Mouse (Mus musculus) midbrain, embryonic 14.5 days (tissue): ENCODE results near the gene Eef1g. TPM values are rescaled to one million over a fixed set of nuclear protein-coding genes. Genes with fewer than 3 reads are reported as not detected.
"Not testable (repeated sequence)": the region's sequence is repeated elsewhere in the genome, so short reads cannot be mapped to it uniquely, and the experiment has no call there.

Experiments
- ATAC-seq: fragments of 200-750 bp; cut with Nextera tagmentation; 2 replicates; pipeline ENCODE4 v1.8.0; 2017; ENCODE audit warnings: moderate number of reproducible peaks, moderate library complexity; ENCODE audit not compliant: low FRiP score, low TSS enrichment
- DNase-seq: peaks from one replicate; pipeline ENCODE4 v3.0.0-alpha.2; 2015
- H3K27ac ChIP-seq: fragments of 300-500 bp; sonication (generic); replicated peaks from 2 replicates; pipeline ENCODE4 v1.5.1; 2014; ENCODE audit warnings: mild to moderate bottlenecking, low read depth, low read length, moderate library complexity
- H3K27me3 ChIP-seq: fragments of 300-500 bp; sonication (generic); 2 replicates; pipeline ENCODE4 v1.6.1; 2014; ENCODE audit warnings: low read length, control low read depth, mixed read lengths; ENCODE audit not compliant: control insufficient read depth, insufficient read depth
- H3K36me3 ChIP-seq: fragments of 300-500 bp; sonication (generic); 2 replicates; pipeline ENCODE4 v1.6.1; 2014; ENCODE audit warnings: low read length, control low read depth; ENCODE audit not compliant: control insufficient read depth, insufficient read depth
- H3K4me1 ChIP-seq: fragments of 300-500 bp; sonication (generic); 2 replicates; pipeline ENCODE4 v1.6.1; 2014; ENCODE audit warnings: mild to moderate bottlenecking, antibody characterized with exemption, low read length, control low read depth; ENCODE audit not compliant: control insufficient read depth, insufficient read depth
- H3K4me2 ChIP-seq: fragments of 300-500 bp; sonication (generic); 2 replicates; pipeline ENCODE4 v1.6.1; 2014; ENCODE audit warnings: mild to moderate bottlenecking, low read length, moderate library complexity
- H3K4me3 ChIP-seq: fragments of 300-500 bp; sonication (generic); replicated peaks from 2 replicates; pipeline ENCODE4 v1.5.1; 2014; ENCODE audit warnings: low read depth, low read length
- H3K9ac ChIP-seq: fragments of 300-500 bp; sonication (generic); replicated peaks from 2 replicates; pipeline ENCODE4 v1.6.1; 2014; ENCODE audit warnings: mild to moderate bottlenecking, low read length, moderate library complexity
- H3K9me3 ChIP-seq: fragments of 300-500 bp; sonication (generic); 2 replicates; pipeline ENCODE4 v1.6.1; 2016; ENCODE audit warnings: low read length, control low read depth, mixed read lengths; ENCODE audit not compliant: control insufficient read depth
- WGBS: fragments of 180-500 bp; shearing (Covaris S2); extraction: QIAGEN DNeasy Blood & Tissue Kit; methylation state at CpG from one replicate; pipeline ENCODE4 v1.1.7; 2014; 5-methylcytosine and 5-hydroxymethylcytosine counted together
- polyA plus RNA-seq: library from polyadenylated mRNA; unstranded; fragments of >200 nt; fragmentation: Nextera tagmentation; extraction: Ambion mirVana; gene quantifications from 2 replicates; pipeline ENCODE4 v1.2.1, GENCODE M21; 2014

Eef1g gene
- polyA plus RNA-seq, 1 experiment from 2014 or later = 308 TPM

- peak within 1 kb of the TSS; percentile 56 for H3K9ac ChIP-seq
- no peaks in the 10 kb centered on the region for H3K9me3 ChIP-seq
- peaks cover 11% of the 10 kb centered on the region for H3K4me1 ChIP-seq
- DNase-seq = peak; percentile 98
- peaks cover 58% of the 10 kb centered on the region for H3K36me3 ChIP-seq
- H3K27me3 ChIP-seq = no peaks in the 10 kb centered on the region
- WGBS = 2% methylated on average over 46 of the region's 46 CpGs
- ATAC-seq = peak; percentile 94
- peak within 1 kb of the TSS; percentile 70 for H3K4me2 ChIP-seq
- H3K4me3 ChIP-seq = peak within 1 kb of the TSS; percentile 58
- peak within 1 kb of the TSS; percentile 87 for H3K27ac ChIP-seq
Observed at GRCm38 (mm10) chr19:8953135-8954039, 13.5 kb upstream of the Eef1g start, which contains the start of gene Tut1. Gene Tut1 (plus strand): TSS chr19:8953847.

- peak overlapping the region; percentile 58 for H3K4me3 ChIP-seq
- peaks cover 58% of the 10 kb centered on the region for H3K36me3 ChIP-seq
- DNase-seq (no peak), ATAC-seq (no peak)
- peak overlapping the region; percentile 70 for H3K4me2 ChIP-seq
- peak overlapping the region; percentile 56 for H3K9ac ChIP-seq
- H3K9me3 ChIP-seq = no peaks in the 10 kb centered on the region
- H3K4me1 ChIP-seq = peaks cover 11% of the 10 kb centered on the region
- 9% methylated on average over 9 of the region's 9 CpGs for WGBS
- H3K27me3 ChIP-seq = no peaks in the 10 kb centered on the region
- peak overlapping the region; percentile 50; the same call in 1 of the 2 replicates for H3K27ac ChIP-seq
Observed at GRCm38 (mm10) chr19:8954171-8954570, 12.7 kb upstream of the Eef1g start.

- no peaks in the 10 kb centered on the region for H3K27me3 ChIP-seq
- ATAC-seq (no peak), DNase-seq (no peak)
- no peak overlapping the region for H3K4me3 ChIP-seq
- H3K9me3 ChIP-seq = no peaks in the 10 kb centered on the region
- 87% methylated on average over 2 of the region's 2 CpGs for WGBS
- H3K36me3 ChIP-seq = peaks cover 84% of the 10 kb centered on the region
- H3K4me1 ChIP-seq = no peaks in the 10 kb centered on the region
- H3K27ac ChIP-seq = no peak overlapping the region
- H3K9ac ChIP-seq = no peak overlapping the region
- H3K4me2 ChIP-seq = no peak overlapping the region
Observed at GRCm38 (mm10) chr19:8962256-8962655, 4.6 kb upstream of the Eef1g start.

GRCm38 (mm10) chr19:8965075-8965474 lies 1.8 kb upstream of the Eef1g start:
- no peak overlapping the region for H3K27ac ChIP-seq
- no peak overlapping the region for H3K4me2 ChIP-seq
- no peak overlapping the region for H3K4me3 ChIP-seq
- ATAC-seq = no peak
- H3K27me3 ChIP-seq = no peaks in the 10 kb centered on the region
- DNase-seq = no peak
- H3K36me3 ChIP-seq = peaks cover 79% of the 10 kb centered on the region
- H3K9ac ChIP-seq = no peak overlapping the region
- 91% methylated on average over 11 of the region's 11 CpGs for WGBS
- H3K9me3 ChIP-seq = no peaks in the 10 kb centered on the region
- peaks cover 11% of the 10 kb centered on the region for H3K4me1 ChIP-seq

GRCm38 (mm10) chr19:8965771-8966170 lies 1.1 kb upstream of the Eef1g start:
- H3K27me3 ChIP-seq = no peaks in the 10 kb centered on the region
- H3K4me3 ChIP-seq = no peak overlapping the region
- no peaks in the 10 kb centered on the region for H3K9me3 ChIP-seq
- H3K9ac ChIP-seq = no peak overlapping the region
- peaks cover 11% of the 10 kb centered on the region for H3K4me1 ChIP-seq
- peak overlapping the region; percentile 57 for H3K4me2 ChIP-seq
- ATAC-seq (no peak), DNase-seq (no peak)
- WGBS = 85% methylated on average over 8 of the region's 8 CpGs
- peaks cover 79% of the 10 kb centered on the region for H3K36me3 ChIP-seq
- no peak overlapping the region for H3K27ac ChIP-seq

- ATAC-seq (no peak), DNase-seq (no peak)
- WGBS = 43% methylated on average over 5 of the region's 5 CpGs
- H3K36me3 ChIP-seq = peaks cover 79% of the 10 kb centered on the region
- H3K9me3 ChIP-seq = no peaks in the 10 kb centered on the region
- peak overlapping the region; percentile 80 for H3K27ac ChIP-seq
- H3K4me3 ChIP-seq = peak overlapping the region; percentile 77
- H3K9ac ChIP-seq = peak overlapping the region; percentile 51
- peak overlapping the region; percentile 57 for H3K4me2 ChIP-seq
- H3K27me3 ChIP-seq = no peaks in the 10 kb centered on the region
- H3K4me1 ChIP-seq = peaks cover 11% of the 10 kb centered on the region
Observed at GRCm38 (mm10) chr19:8966198-8966589, 647 bp upstream of the Eef1g start.

- Histone ChIP-seq H3K36me3 (peaks cover 79% of the 10 kb centered on the region), H3K4me2 (peak overlapping the region; percentile 96), H3K4me1 (peaks cover 11% of the 10 kb centered on the region), H3K9ac (peak overlapping the region; percentile 85), H3K27me3 (no peaks in the 10 kb centered on the region), H3K9me3 (no peaks in the 10 kb centered on the region), H3K4me3 (peak overlapping the region; percentile 77), H3K27ac (peak overlapping the region; percentile 75)
- whole genome bisulfite sequencing = under 1% methylated on average over 8 of the region's 8 CpGs
- ATAC-seq (0 out of 2 replicates have a peak, but pooled peaks have one; percentile 1), DNase-seq (no peak)
Observed at GRCm38 (mm10) chr19:8967373-8967743, 517 bp downstream of the Eef1g start.

- Histone ChIP-seq H3K27ac (peak overlapping the region; percentile 75; the same call in 1 of the 2 replicates), H3K4me1 (peaks cover 11% of the 10 kb centered on the region), H3K36me3 (peaks cover 79% of the 10 kb centered on the region), H3K4me3 (peak overlapping the region; percentile 77), H3K9ac (peak overlapping the region; percentile 85), H3K27me3 (no peaks in the 10 kb centered on the region), H3K9me3 (no peaks in the 10 kb centered on the region), H3K4me2 (peak overlapping the region; percentile 96)
- no peak for ATAC-seq
- no peak for DNase-seq
- 5% methylated on average over 9 of the region's 9 CpGs for WGBS
Observed at GRCm38 (mm10) chr19:8967893-8968292, 1.1 kb downstream of the Eef1g start.

GRCm38 (mm10) chr19:8972491-8972890 lies 5.7 kb downstream of the Eef1g start:
- not testable (repeated sequence) for H3K4me3 ChIP-seq, H3K9ac ChIP-seq, H3K27me3 ChIP-seq, H3K9me3 ChIP-seq, DNase-seq, ATAC-seq, H3K27ac ChIP-seq, H3K4me2 ChIP-seq
- WGBS = 90% methylated on average over 8 of the region's 8 CpGs
- peaks cover 88% of the 10 kb centered on the region for H3K36me3 ChIP-seq
- H3K4me1 ChIP-seq = peaks cover 11% of the 10 kb centered on the region
